Mouse (Mus musculus) liver, embryonic 14.5 days (tissue): ENCODE data around the gene Acox2. TPM values are rescaled to one million over a fixed set of nuclear protein-coding genes. Genes with fewer than 3 reads are reported as not detected.

ENCODE experiments used
- ATAC-seq: fragments of 200-750 bp; cut with Nextera tagmentation; 2 replicates; pipeline ENCODE4 v1.8.0; 2017; ENCODE audit warnings: moderate number of reproducible peaks, mild to moderate bottlenecking, moderate library complexity; ENCODE audit not compliant: insufficient read depth
- DNase-seq, 3 experiments: peaks; one replicate each; pipeline ENCODE4 v3.0.0-alpha.2; 2012 to 2013; ENCODE audit warnings: low read depth in 3 of 3, low spot score in 3 of 3
- H3K27ac ChIP-seq: fragments of 300-500 bp; sonication (generic); 2 replicates; pipeline ENCODE4 v1.5.1; 2014; ENCODE audit warnings: moderate library complexity, mild to moderate bottlenecking, control low read depth, inconsistent platforms
- H3K27me3 ChIP-seq: fragments of 300-500 bp; sonication (generic); 2 replicates; pipeline ENCODE4 v1.6.1; 2014; ENCODE audit warnings: mild to moderate bottlenecking, low read length, moderate library complexity; ENCODE audit not compliant: control insufficient read depth, insufficient read depth
- H3K36me3 ChIP-seq: fragments of 300-500 bp; sonication (generic); replicated peaks from 2 replicates; pipeline ENCODE4 v1.6.1; 2014; ENCODE audit warnings: low read depth; ENCODE audit not compliant: control insufficient read depth, insufficient read depth
- H3K4me1 ChIP-seq, 2 experiments: fragments of 200-500 bp in 1 of 2; fragments of 300-500 bp in 1 of 2; sonication (generic) in 1 of 2; replicated peaks; 2 replicates each; pipeline ENCODE4 v1.6.1; 2012 to 2014; ENCODE audit warnings: antibody characterized with exemption in 1 of 2, inconsistent platforms in 1 of 2, low read length in 1 of 2; ENCODE audit not compliant: control insufficient read depth in 2 of 2, insufficient read depth in 2 of 2
- H3K4me2 ChIP-seq: fragments of 300-500 bp; sonication (generic); 2 replicates; pipeline ENCODE4 v1.6.1; 2014; ENCODE audit warnings: low read depth, mild to moderate bottlenecking, control low read depth, moderate library complexity
- H3K4me3 ChIP-seq, 2 experiments: fragments of 200-500 bp in 1 of 2; fragments of 300-500 bp in 1 of 2; sonication (generic) in 1 of 2; 2 replicates each; pipeline ENCODE4 v1.5.1; 2012 to 2014; ENCODE audit warnings: low read depth in 2 of 2, low read length in 2 of 2, mild to moderate bottlenecking in 2 of 2, control low read depth in 1 of 2, inconsistent platforms in 1 of 2, moderate library complexity in 1 of 2; ENCODE audit not compliant: insufficient read depth in 1 of 2
- H3K9ac ChIP-seq: fragments of 300-500 bp; sonication (generic); replicated peaks from 2 replicates; pipeline ENCODE4 v1.6.1; 2014; ENCODE audit warnings: mild to moderate bottlenecking, control low read depth, moderate library complexity
- H3K9me3 ChIP-seq: fragments of 300-500 bp; sonication (generic); 2 replicates; pipeline ENCODE4 v1.6.1; 2016; ENCODE audit warnings: low read length, mixed read lengths; ENCODE audit not compliant: control insufficient read depth
- CTCF ChIP-seq: IDR thresholded peaks from 2 replicates; pipeline ENCODE4 v1.5.1; 2016; ENCODE audit warnings: antibody characterized with exemption, low read depth, control low read depth
- EP300 ChIP-seq: IDR thresholded peaks from 2 replicates; pipeline ENCODE4 v1.6.1; 2016; ENCODE audit warnings: antibody characterized with exemption, low read depth
- WGBS: fragments of 180-500 bp; shearing (Covaris S2); extraction: QIAGEN DNeasy Blood & Tissue Kit; methylation state at CpG from one replicate; pipeline ENCODE4 v1.1.7; 2014; ENCODE audit not compliant: insufficient replicate concordance; 5-methylcytosine and 5-hydroxymethylcytosine counted together
- polyA plus RNA-seq, 2 experiments: library from polyadenylated mRNA; depleted of rRNA in 1 of 2; stranded (reverse) in 1 of 2; unstranded in 1 of 2; fragments of >200 nt; fragmentation: Nextera tagmentation in 1 of 2; extraction: Ambion mirVana in 1 of 2; gene quantifications; 2 replicates each; pipeline versions ENCODE4 v1.2.1 to v1.2.3; 2012 to 2014

Gene Acox2
- polyA plus RNA-seq, 2 experiments = 18.3 to 25.0 TPM

GRCm38 (mm10) chr14:8264378-8264777 is 5.2 kb upstream of the Acox2 start:
- Histone ChIP-seq H3K4me1 (peaks cover 0 to 10% of the 10 kb centered on the region in 2 experiments; a peak in 1 of 4 replicates), H3K9ac (no peak overlapping the region), H3K9me3 (no peaks in the 10 kb centered on the region), H3K4me3 (no peak overlapping the region), H3K4me2 (no peak overlapping the region), H3K27me3 (no peaks in the 10 kb centered on the region), H3K27ac (no peak overlapping the region), H3K36me3 (no peaks in the 10 kb centered on the region)
- TF ChIP-seq CTCF (no peak), EP300 (no peak)
- 62% methylated on average over 1 of the region's 1 CpGs for WGBS
- ATAC-seq (no peak), DNase-seq (no peak)

- Histone ChIP-seq H3K9ac (no peak overlapping the region), H3K4me2 (no peak overlapping the region), H3K27ac (no peak overlapping the region), H3K4me1 (peaks cover 0 to 10% of the 10 kb centered on the region in 2 experiments; a peak in 1 of 4 replicates), H3K9me3 (no peaks in the 10 kb centered on the region), H3K36me3 (no peaks in the 10 kb centered on the region), H3K4me3 (no peak overlapping the region), H3K27me3 (no peaks in the 10 kb centered on the region)
- TF ChIP-seq CTCF = no peak
- TF ChIP-seq EP300 = no peak
- DNase-seq (no peak), ATAC-seq (no peak)
- 53% methylated on average over 1 of the region's 1 CpGs for WGBS
Observed at GRCm38 (mm10) chr14:8262242-8262641, 3.1 kb upstream of the Acox2 start.

- ATAC-seq (no peak), DNase-seq (no peak)
- H3K27me3 ChIP-seq = no peaks in the 10 kb centered on the region
- TF ChIP-seq CTCF (no peak), EP300 (no peak)
- H3K27ac ChIP-seq = no peak overlapping the region
- peaks cover 0 to 10% of the 10 kb centered on the region in 2 experiments; a peak in 1 of 4 replicates for H3K4me1 ChIP-seq
- WGBS = 60% methylated on average over 5 of the region's 5 CpGs
- H3K9me3 ChIP-seq = no peaks in the 10 kb centered on the region
- H3K4me2 ChIP-seq = no peak overlapping the region
- no peak overlapping the region for H3K9ac ChIP-seq
- H3K36me3 ChIP-seq = no peaks in the 10 kb centered on the region
- no peak overlapping the region for H3K4me3 ChIP-seq
Observed at GRCm38 (mm10) chr14:8260214-8260613, 1.1 kb upstream of the Acox2 start.

GRCm38 (mm10) chr14:8258752-8259151 is 401 bp downstream of the Acox2 start:
- TF ChIP-seq CTCF (no peak), EP300 (no peak)
- Histone ChIP-seq H3K9me3 (no peaks in the 10 kb centered on the region), H3K4me1 (peaks cover 0 to 10% of the 10 kb centered on the region in 2 experiments; a peak in 1 of 4 replicates), H3K4me3 (peak overlapping the region in 1 of 2 experiments; percentile 12; a peak in 1 of 4 replicates), H3K36me3 (no peaks in the 10 kb centered on the region), H3K27me3 (no peaks in the 10 kb centered on the region), H3K9ac (no peak overlapping the region), H3K27ac (no peak overlapping the region), H3K4me2 (peak overlapping the region; percentile 45)
- DNase-seq (no peak), ATAC-seq (0 out of 2 replicates have a peak, but pooled peaks have one; percentile 11)
- 44% methylated on average over 3 of the region's 3 CpGs for WGBS

GRCm38 (mm10) chr14:8258335-8258627 is 872 bp downstream of the Acox2 start:
- ATAC-seq (no peak), DNase-seq (no peak)
- peak overlapping the region; percentile 45 for H3K4me2 ChIP-seq
- peak overlapping the region in 1 of 2 experiments; percentile 20; a peak in 2 of 4 replicates for H3K4me3 ChIP-seq
- H3K27ac ChIP-seq = no peak overlapping the region; the same call in 1 of the 2 replicates
- TF ChIP-seq EP300 (no peak), CTCF (no peak)
- no peak overlapping the region; the same call in 1 of the 2 replicates for H3K9ac ChIP-seq
- no peaks in the 10 kb centered on the region for H3K9me3 ChIP-seq
- no peaks in the 10 kb centered on the region for H3K27me3 ChIP-seq
- no peaks in the 10 kb centered on the region for H3K36me3 ChIP-seq
- peaks cover 0 to 10% of the 10 kb centered on the region in 2 experiments; a peak in 1 of 4 replicates for H3K4me1 ChIP-seq
- 36% methylated on average over 3 of the region's 3 CpGs for WGBS
